Mouse (Mus musculus): ENCODE results near the gene Cntn1. TPM values are rescaled to one million over a fixed set of nuclear protein-coding genes. Genes with fewer than 3 reads are reported as not detected.
"Not testable (repeated sequence)": the region's sequence is repeated elsewhere in the genome, so short reads cannot be mapped to it uniquely, and the experiment has no call there.

Cntn1 gene
- total RNA-seq, 2 experiments from 2014 or later, result 3.8 to 4.6 TPM

- peak; percentile 11 to 30 for DNase-seq (ENCODE audit: low spot score in 2 of 2)
These were observed 214.2 kb downstream of the Cntn1 start for GRCm38 (mm10) chr15:92264980-92265707.

GRCm38 (mm10) chr15:92268341-92268740 lies 217.4 kb downstream of the Cntn1 start:
- DNase-seq (ENCODE audit: low spot score in 2 of 2), result no peak

GRCm38 (mm10) chr15:92268741-92269322 lies 217.9 kb downstream of the Cntn1 start:
- DNase-seq (ENCODE audit: low spot score in 2 of 2), result no peak

- no peak for DNase-seq (ENCODE audit: low spot score in 2 of 2)
These were observed 220.9 kb downstream of the Cntn1 start for GRCm38 (mm10) chr15:92271801-92272365.

GRCm38 (mm10) chr15:92276826-92277225 lies 225.9 kb downstream of the Cntn1 start:
- DNase-seq (ENCODE audit: low spot score in 2 of 2), result no peak

GRCm38 (mm10) chr15:92277984-92278383 lies 227.0 kb downstream of the Cntn1 start:
- no peak for DNase-seq (ENCODE audit: low spot score in 2 of 2)

- no peak for DNase-seq (ENCODE audit: low spot score in 2 of 2)
These were observed 230.0 kb downstream of the Cntn1 start for GRCm38 (mm10) chr15:92280966-92281365.

- no peak for DNase-seq (ENCODE audit: low spot score in 2 of 2)
These were observed 236.7 kb downstream of the Cntn1 start for GRCm38 (mm10) chr15:92287616-92288015.

- DNase-seq (ENCODE audit: low spot score in 2 of 2), result no peak
These were observed 245.5 kb downstream of the Cntn1 start for GRCm38 (mm10) chr15:92296479-92296878.

GRCm38 (mm10) chr15:92302796-92303195 lies 251.8 kb downstream of the Cntn1 start:
- no peak for DNase-seq (ENCODE audit: low spot score in 2 of 2)

GRCm38 (mm10) chr15:92304221-92304620 lies 253.3 kb downstream of the Cntn1 start:
- no peak for DNase-seq (ENCODE audit: low spot score in 2 of 2)

GRCm38 (mm10) chr15:92321959-92322358 lies 271.0 kb downstream of the Cntn1 start:
- DNase-seq (ENCODE audit: low spot score in 2 of 2), result no peak

- no peak for DNase-seq (ENCODE audit: low spot score in 2 of 2)
These were observed 276.1 kb downstream of the Cntn1 start for GRCm38 (mm10) chr15:92327111-92327510.

GRCm38 (mm10) chr15:92340253-92340652 lies 289.3 kb downstream of the Cntn1 start:
- no peak for DNase-seq (ENCODE audit: low spot score in 2 of 2)

- no peak for DNase-seq (ENCODE audit: low spot score in 2 of 2)
These were observed 290.5 kb downstream of the Cntn1 start for GRCm38 (mm10) chr15:92341424-92341823.

- DNase-seq (ENCODE audit: low spot score in 2 of 2), result no peak
These were observed 293.3 kb downstream of the Cntn1 start for GRCm38 (mm10) chr15:92344136-92344869.

GRCm38 (mm10) chr15:92347426-92347825 lies 296.5 kb downstream of the Cntn1 start:
- no peak for DNase-seq (ENCODE audit: low spot score in 2 of 2)

GRCm38 (mm10) chr15:92347902-92348301 lies 296.9 kb downstream of the Cntn1 start:
- no peak for DNase-seq (ENCODE audit: low spot score in 2 of 2)

GRCm38 (mm10) chr15:92348453-92348852 lies 297.5 kb downstream of the Cntn1 start:
- DNase-seq (ENCODE audit: low spot score in 2 of 2), result not testable (repeated sequence)

- no peak for DNase-seq (ENCODE audit: low spot score in 2 of 2)
These were observed 313.2 kb downstream of the Cntn1 start for GRCm38 (mm10) chr15:92364153-92364552.

GRCm38 (mm10) chr15:92364592-92364991 lies 313.6 kb downstream of the Cntn1 start:
- DNase-seq (ENCODE audit: low spot score in 2 of 2), result no peak

All from adrenal gland, adult 18-20 months (tissue).